Mouse (Mus musculus) erythroblast, embryonic 14.5 days (primary cell): ENCODE data around the gene Sel1l2. TPM values are rescaled to one million over a fixed set of nuclear protein-coding genes. Genes with fewer than 3 reads are reported as not detected.
"Not testable (repeated sequence)": the region's sequence is repeated elsewhere in the genome, so short reads cannot be mapped to it uniquely, and the experiment has no call there.

ENCODE experiments used
- H3K27me3 ChIP-seq: 2 replicates; pipeline ENCODE4 v1.6.1; 2012; ENCODE audit warnings: inconsistent platforms; ENCODE audit not compliant: control insufficient read depth
- H3K36me3 ChIP-seq: 2 replicates; pipeline ENCODE4 v1.6.1; 2012; ENCODE audit warnings: mild to moderate bottlenecking, inconsistent platforms; ENCODE audit not compliant: control insufficient read depth
- H3K4me1 ChIP-seq: 2 replicates; pipeline ENCODE4 v1.6.1; 2012; ENCODE audit warnings: inconsistent platforms; ENCODE audit not compliant: control insufficient read depth
- H3K4me3 ChIP-seq: replicated peaks from 2 replicates; pipeline ENCODE3; 2012; ENCODE audit warnings: moderate library complexity, mild to moderate bottlenecking, inconsistent platforms
- H3K9me3 ChIP-seq: 2 replicates; pipeline ENCODE4 v1.6.1; 2012; ENCODE audit warnings: low read length, inconsistent platforms, mixed read lengths; ENCODE audit not compliant: control insufficient read depth
- GATA1 ChIP-seq: IDR thresholded peaks from 2 replicates; pipeline ENCODE4 v1.6.1; 2012; ENCODE audit warnings: low read length, inconsistent platforms, mixed read lengths
- TAL1 ChIP-seq: IDR thresholded peaks from 3 replicates; pipeline ENCODE4 v1.6.1; 2012; ENCODE audit warnings: low read length, inconsistent platforms, mixed read lengths
- polyA plus RNA-seq: library from polyadenylated mRNA; stranded (reverse); fragments of >175 nt; gene quantifications from 2 replicates; pipeline ENCODE4 v1.2.3, GENCODE M21; 2012

The Sel1l2 gene
- polyA plus RNA-seq, 1 experiment: not detected

DNA sequence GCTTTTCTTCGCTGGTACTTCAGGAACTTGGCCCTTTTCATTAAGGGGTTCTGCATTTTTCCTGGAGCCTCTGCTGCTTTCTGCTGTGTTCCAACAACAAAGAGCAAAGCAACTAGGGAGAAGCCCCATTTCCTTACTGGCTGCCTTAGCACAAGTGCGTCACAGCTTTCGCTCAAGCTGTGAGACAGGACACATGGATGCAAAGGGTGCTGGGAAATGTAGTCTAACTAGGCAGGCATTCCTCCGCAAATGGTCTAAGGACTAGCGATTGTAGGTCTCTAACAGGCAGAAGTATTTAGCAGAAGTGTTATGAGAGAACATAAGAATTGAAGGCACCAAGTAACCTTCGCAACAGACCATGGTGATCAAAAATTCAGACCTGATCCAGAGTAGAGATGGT lies 152.3 kb downstream of the Sel1l2 start:
- no peak for TF ChIP-seq GATA1
- no peak for TF ChIP-seq TAL1
- H3K4me1 ChIP-seq: no peaks in the 10 kb centered on the region
- no peaks in the 10 kb centered on the region for H3K27me3 ChIP-seq
- H3K4me3 ChIP-seq: no peak overlapping the region
- no peaks in the 10 kb centered on the region; the same call in 1 of the 2 replicates for H3K9me3 ChIP-seq
- H3K36me3 ChIP-seq: no peaks in the 10 kb centered on the region

DNA sequence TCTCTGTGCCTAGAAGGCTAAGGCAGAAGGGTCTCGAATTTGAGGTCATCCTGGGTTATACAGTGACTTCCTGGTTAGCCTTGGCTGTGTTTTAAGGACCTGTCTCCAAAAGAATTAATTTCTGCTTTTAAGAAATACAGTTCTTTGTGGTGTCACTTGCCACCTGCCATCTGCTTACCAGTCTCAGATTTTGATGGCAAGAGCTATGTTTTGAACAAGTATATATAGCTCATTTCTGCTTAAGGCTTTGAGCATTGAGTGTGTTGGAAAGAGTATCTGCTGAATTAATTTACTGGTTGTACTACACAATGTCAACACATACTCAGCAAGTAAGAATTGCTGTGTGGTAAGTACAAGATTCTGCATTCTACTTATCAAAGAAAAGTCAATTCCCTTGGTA lies 159.2 kb downstream of the Sel1l2 start:
- TF ChIP-seq TAL1 (no peak), GATA1 (no peak)
- Histone ChIP-seq H3K4me1 (no peaks in the 10 kb centered on the region), H3K9me3 (peaks cover 8% of the 10 kb centered on the region), H3K4me3 (no peak overlapping the region), H3K27me3 (no peaks in the 10 kb centered on the region), H3K36me3 (no peaks in the 10 kb centered on the region)

DNA sequence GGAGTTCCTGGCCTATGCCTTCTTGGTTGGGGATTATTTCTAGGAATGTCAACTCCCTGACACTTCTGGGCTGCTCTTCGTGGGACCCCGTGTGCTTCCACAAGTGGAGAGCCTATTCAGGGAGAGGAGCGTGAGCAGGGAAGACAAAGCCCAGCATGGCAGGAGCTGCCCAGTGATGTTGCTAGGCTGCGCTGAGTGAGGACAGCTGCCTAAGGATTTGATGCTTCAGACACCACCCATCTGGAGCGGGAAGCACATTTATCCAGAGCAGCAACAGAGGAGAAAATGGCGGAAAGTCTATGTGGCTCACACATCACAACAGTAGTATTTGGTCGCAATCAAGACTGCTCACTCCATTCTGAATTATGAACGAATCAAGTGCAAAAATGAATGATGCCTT lies 169.2 kb downstream of the Sel1l2 start:
- no peaks in the 10 kb centered on the region for H3K9me3 ChIP-seq
- no peaks in the 10 kb centered on the region for H3K36me3 ChIP-seq
- TF ChIP-seq GATA1 (no peak), TAL1 (no peak)
- H3K27me3 ChIP-seq: no peaks in the 10 kb centered on the region
- H3K4me3 ChIP-seq: no peak overlapping the region
- no peaks in the 10 kb centered on the region for H3K4me1 ChIP-seq

DNA sequence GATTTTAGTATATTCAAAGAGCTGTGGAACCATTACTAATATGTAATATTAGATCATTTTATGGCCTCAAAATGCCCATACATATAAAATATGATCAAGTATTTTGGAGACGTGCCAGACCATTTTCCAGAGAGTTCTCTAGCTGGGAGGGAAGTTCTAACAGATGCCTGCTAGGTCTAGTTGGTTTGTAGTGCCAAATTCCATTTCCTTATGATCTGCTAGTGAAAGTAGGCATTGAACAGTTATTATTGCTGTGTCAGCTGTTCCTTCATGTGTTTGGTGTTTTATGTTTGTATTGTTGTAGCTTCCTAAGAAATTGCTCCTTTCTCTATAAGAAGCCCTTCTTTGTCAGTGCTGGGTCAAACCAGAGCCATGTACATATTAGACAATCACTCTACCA lies 173.5 kb downstream of the Sel1l2 start:
- Histone ChIP-seq H3K9me3 (no peaks in the 10 kb centered on the region), H3K4me1 (no peaks in the 10 kb centered on the region), H3K36me3 (no peaks in the 10 kb centered on the region), H3K4me3 (no peak overlapping the region), H3K27me3 (no peaks in the 10 kb centered on the region)
- TF ChIP-seq GATA1: no peak
- TF ChIP-seq TAL1: no peak

DNA sequence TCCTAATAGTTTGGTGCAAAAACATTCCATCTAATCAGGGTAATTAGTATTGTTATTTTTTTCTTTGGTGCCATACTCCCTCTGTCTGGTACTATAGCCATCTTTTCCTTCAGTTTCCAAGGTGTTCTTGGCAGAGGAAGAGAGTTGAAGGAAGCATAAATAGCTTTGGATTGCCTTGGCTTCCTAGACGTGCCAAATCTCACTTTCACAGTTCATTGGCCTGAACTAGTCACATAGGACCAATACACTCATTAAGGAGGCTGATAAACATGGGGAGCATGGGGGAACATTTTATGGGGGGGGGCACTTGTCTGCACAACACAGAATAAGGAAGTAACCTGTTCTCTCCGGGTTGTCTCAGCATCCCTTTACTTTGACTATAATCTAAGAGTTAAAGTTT lies 174.1 kb downstream of the Sel1l2 start:
- Histone ChIP-seq H3K4me1 (no peaks in the 10 kb centered on the region), H3K4me3 (no peak overlapping the region), H3K27me3 (no peaks in the 10 kb centered on the region), H3K9me3 (no peaks in the 10 kb centered on the region), H3K36me3 (no peaks in the 10 kb centered on the region)
- TF ChIP-seq TAL1 (no peak), GATA1 (no peak)

DNA sequence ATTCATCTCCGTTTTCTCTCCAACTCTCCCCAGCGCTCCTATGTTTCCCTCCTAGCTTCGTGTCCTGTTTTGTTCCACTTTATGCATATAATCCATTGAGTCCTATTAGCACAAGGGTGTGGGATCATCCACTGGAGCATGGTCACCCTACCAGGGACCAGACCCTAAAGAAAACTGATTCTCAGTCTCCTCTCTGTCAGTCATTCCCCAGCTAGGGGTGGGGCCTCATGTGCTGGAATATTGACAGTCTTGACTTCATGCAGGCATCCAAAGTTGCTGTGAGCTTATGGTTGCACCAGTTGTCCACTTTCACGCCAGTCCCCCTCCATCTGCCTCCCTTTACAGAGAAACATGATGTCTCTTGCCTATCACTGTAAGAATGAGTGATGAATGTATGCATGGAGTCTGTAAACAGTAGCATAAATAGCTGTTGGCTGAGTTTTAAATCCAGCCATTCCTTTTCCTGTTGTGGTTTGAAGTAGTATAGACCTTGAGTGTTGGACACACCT lies 174.9 kb downstream of the Sel1l2 start:
- no peaks in the 10 kb centered on the region for H3K4me1 ChIP-seq
- TF ChIP-seq TAL1 (no peak), GATA1 (no peak)
- no peaks in the 10 kb centered on the region for H3K9me3 ChIP-seq
- no peaks in the 10 kb centered on the region for H3K36me3 ChIP-seq
- H3K27me3 ChIP-seq: no peaks in the 10 kb centered on the region
- no peak overlapping the region for H3K4me3 ChIP-seq

DNA sequence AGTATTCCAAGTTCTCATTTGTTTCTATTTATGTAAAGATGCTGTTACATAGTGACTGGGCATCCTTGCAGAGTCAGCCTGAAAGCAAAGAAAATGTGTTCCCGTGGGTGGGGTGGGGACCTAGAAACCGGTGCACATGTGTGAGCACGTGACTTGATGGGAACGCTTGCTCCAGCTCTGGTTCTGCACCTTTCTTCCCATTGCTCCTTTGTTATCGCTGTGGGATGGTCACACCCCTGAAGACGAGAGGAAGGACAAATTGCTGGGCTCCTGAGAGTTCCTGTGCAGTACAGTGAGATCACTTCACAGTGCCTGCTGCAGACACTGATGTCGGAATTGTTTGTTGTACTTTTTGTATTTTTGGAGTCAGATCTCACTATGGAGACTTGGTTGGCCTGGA lies 185.8 kb downstream of the Sel1l2 start:
- H3K27me3 ChIP-seq: no peaks in the 10 kb centered on the region
- peaks cover 17% of the 10 kb centered on the region for H3K36me3 ChIP-seq
- H3K4me3 ChIP-seq: no peak overlapping the region
- no peak for TF ChIP-seq GATA1
- TF ChIP-seq TAL1: no peak
- no peaks in the 10 kb centered on the region for H3K4me1 ChIP-seq
- H3K9me3 ChIP-seq: no peaks in the 10 kb centered on the region

DNA sequence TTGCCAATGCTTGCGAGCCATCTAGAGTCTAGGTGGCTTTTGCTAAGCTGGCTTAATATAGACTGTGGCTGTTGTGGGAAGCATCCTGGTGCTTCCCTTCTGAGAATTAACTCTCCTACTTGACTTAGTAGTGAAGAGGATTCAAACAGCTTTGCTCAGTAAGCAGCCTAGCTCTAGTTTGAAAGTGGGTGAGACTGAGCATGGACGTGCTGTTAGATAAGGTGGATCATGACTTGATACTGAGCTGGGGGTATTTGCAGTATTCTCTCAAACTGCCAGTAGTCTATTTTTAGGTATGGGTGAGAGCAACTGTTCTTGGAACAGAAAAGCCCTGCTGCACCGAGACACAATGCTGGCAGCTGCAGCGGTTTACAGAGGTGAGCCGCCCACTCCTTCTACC lies 186.9 kb downstream of the Sel1l2 start:
- H3K27me3 ChIP-seq: no peaks in the 10 kb centered on the region
- no peaks in the 10 kb centered on the region for H3K9me3 ChIP-seq
- H3K36me3 ChIP-seq: peaks cover 20% of the 10 kb centered on the region
- H3K4me3 ChIP-seq: no peak overlapping the region
- no peak for TF ChIP-seq TAL1
- TF ChIP-seq GATA1: no peak
- no peaks in the 10 kb centered on the region for H3K4me1 ChIP-seq

DNA sequence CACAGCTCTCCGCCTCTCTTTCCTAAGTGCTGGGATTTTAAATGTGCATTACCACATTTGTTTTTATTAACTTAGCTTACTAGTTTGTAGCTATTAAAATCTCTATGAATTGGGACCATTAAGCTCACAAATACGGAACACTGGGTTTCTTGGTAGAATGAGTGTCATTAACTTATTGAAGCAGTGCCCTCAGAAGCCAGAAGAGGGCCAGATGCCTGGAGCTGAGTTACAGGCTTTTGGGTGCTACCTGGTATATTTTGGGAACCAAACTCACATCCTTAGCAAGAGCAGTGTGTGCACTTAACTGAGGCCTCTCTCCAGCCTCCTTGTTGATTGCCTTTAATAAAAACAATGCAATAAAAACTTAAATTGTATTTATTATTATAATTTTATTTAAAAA lies 188.8 kb downstream of the Sel1l2 start:
- no peaks in the 10 kb centered on the region for H3K9me3 ChIP-seq
- H3K36me3 ChIP-seq: peaks cover 25% of the 10 kb centered on the region
- no peaks in the 10 kb centered on the region for H3K27me3 ChIP-seq
- no peaks in the 10 kb centered on the region for H3K4me1 ChIP-seq
- TF ChIP-seq GATA1 (no peak), TAL1 (no peak)
- H3K4me3 ChIP-seq: no peak overlapping the region

DNA sequence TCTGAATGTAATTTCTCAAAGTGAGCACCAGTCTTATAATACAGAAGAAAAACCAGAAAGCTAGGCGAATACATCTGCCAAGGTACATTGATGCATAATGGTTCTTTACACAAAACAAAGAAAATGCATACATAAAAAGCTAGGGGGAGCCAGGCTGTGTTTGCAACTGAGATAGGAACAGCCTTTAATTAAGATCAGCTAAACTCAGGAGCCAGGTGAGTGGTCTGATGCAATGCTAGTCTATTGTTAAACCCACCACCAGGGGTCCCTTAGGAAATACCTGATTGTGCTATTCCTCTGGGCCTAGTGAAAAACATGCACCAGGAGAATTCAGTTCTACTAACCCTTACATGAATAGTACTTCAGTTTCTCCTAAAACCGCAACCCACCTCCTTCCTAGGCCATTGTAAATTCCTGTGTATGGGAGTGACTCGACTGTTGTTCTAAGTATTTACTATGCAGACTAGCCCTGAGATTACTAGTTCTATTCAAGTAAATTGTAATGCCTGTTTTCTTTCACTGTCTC lies 203.8 kb downstream of the Sel1l2 start:
- not testable (repeated sequence) for H3K4me1 ChIP-seq, H3K27me3 ChIP-seq, H3K9me3 ChIP-seq, H3K4me3 ChIP-seq
- peaks cover 15% of the 10 kb centered on the region for H3K36me3 ChIP-seq

Other genes starting within 250 kb of the Sel1l2 start
- gene Gm17374, start 237.7 kb downstream of the Sel1l2 start, polyA plus RNA-seq: not detected in 2 replicates
- gene Esf1, start 219.1 kb downstream of the Sel1l2 start, polyA plus RNA-seq: 0.23 and 0.25 TPM in 2 replicates
- 1.1 TPM in 2 replicates for gene Ndufaf5, start 219.1 kb downstream of the Sel1l2 start, polyA plus RNA-seq
- 0.81 and 0.83 TPM in 2 replicates for gene Macrod2, start 5.6 kb upstream of the Sel1l2 start, polyA plus RNA-seq